In genomic region chr11:102429551-102429950, GRCm38 (mm10) we compare ENCODE assay signal across 8 mouse cellular contexts. TPM values are rescaled to one million over a fixed set of nuclear protein-coding genes. Genes with fewer than 3 reads are reported as not detected.
DNase-seq lines count a peak whose midpoint lies in the region; ATAC-seq and TF ChIP-seq lines count a peak whose summit lies in the region.

No protein-coding gene starts in this region.

- no peaks in the 10 kb centered on the region for H3K27me3 ChIP-seq in embryonic facial prominence, embryonic 15.5 days
- no peaks in the 10 kb centered on the region for H3K27me3 ChIP-seq in limb, embryonic 10.5 days (ENCODE audit: low read depth, poor library complexity, severe bottlenecking)
- H3K27me3 ChIP-seq in neural tube, embryonic 13.5 days: no peaks in the 10 kb centered on the region

- no peak for TF ChIP-seq CTCF in layer of hippocampus, adult 2 months (conservative IDR thresholded peaks at IDR 0.05)

- no peaks in the 10 kb centered on the region for H3K9me3 ChIP-seq in embryonic facial prominence, embryonic 15.5 days (replicated peaks)
- no peaks in the 10 kb centered on the region for H3K9me3 ChIP-seq in limb, embryonic 10.5 days (replicated peaks)
- no peaks in the 10 kb centered on the region for H3K9me3 ChIP-seq in neural tube, embryonic 13.5 days

- H3K4me3 ChIP-seq in layer of hippocampus, adult 2 months: peak overlapping the region; percentile 78
- peak overlapping the region; percentile 78 for H3K4me3 ChIP-seq in embryonic facial prominence, embryonic 15.5 days (replicated peaks)
- H3K4me3 ChIP-seq in limb, embryonic 10.5 days: peak overlapping the region; percentile 73
- H3K4me3 ChIP-seq in neural tube, embryonic 13.5 days: peak overlapping the region; percentile 67

- peak overlapping the region; percentile 72 for H3K27ac ChIP-seq in layer of hippocampus, adult 2 months
- H3K27ac ChIP-seq in embryonic facial prominence, embryonic 15.5 days (replicated peaks): 0 out of 2 replicates have a peak overlapping the region, but pooled peaks have one; percentile 48
- H3K27ac ChIP-seq in limb, embryonic 10.5 days: peak overlapping the region; percentile 83
- peak overlapping the region; percentile 53; the same call in 1 of the 2 replicates for H3K27ac ChIP-seq in neural tube, embryonic 13.5 days (replicated peaks)

- H3K4me1 ChIP-seq in embryonic facial prominence, embryonic 15.5 days: peaks cover 33% of the 10 kb centered on the region
- H3K4me1 ChIP-seq in limb, embryonic 10.5 days: peaks cover 37% of the 10 kb centered on the region
- H3K4me1 ChIP-seq in neural tube, embryonic 13.5 days (replicated peaks): peaks cover 33% of the 10 kb centered on the region

- ATAC-seq in embryonic facial prominence, embryonic 15.5 days (ENCODE audit: insufficient number of reproducible peaks, low FRiP score, low TSS enrichment, low read depth): no peak
- ATAC-seq in neural tube, embryonic 13.5 days (ENCODE audit: low read depth): no peak

- 0 out of 2 replicates have a peak overlapping the region, but pooled peaks have one; percentile 39 for H3K9ac ChIP-seq in embryonic facial prominence, embryonic 15.5 days
- H3K9ac ChIP-seq in neural tube, embryonic 13.5 days: peak overlapping the region; percentile 72

- peak overlapping the region; percentile 94 for H3K4me2 ChIP-seq in embryonic facial prominence, embryonic 15.5 days (replicated peaks)
- peak overlapping the region; percentile 98 for H3K4me2 ChIP-seq in neural tube, embryonic 13.5 days

- DNase-seq in layer of hippocampus, adult 2 months (ENCODE audit: low spot score in 2 of 2): no peak
- DNase-seq in layer of hippocampus, postnatal 14 days (ENCODE audit: low spot score in 2 of 2): no peak
- no peak for DNase-seq in limb, embryonic 10.5 days (ENCODE audit: low spot score)
- DNase-seq in thymus, postnatal 0 days (ENCODE audit: low spot score): no peak
- no peak for DNase-seq in spleen, postnatal 4 days (ENCODE audit: low spot score in 2 of 2)
- DNase-seq in thymus, postnatal 10 days (ENCODE audit: low spot score in 2 of 2): no peak

- WGBS in embryonic facial prominence, embryonic 15.5 days: 38% methylated on average over 3 of the region's 3 CpGs
- WGBS in limb, embryonic 10.5 days: 45% methylated on average over 3 of the region's 3 CpGs
- WGBS in neural tube, embryonic 13.5 days: 48% methylated on average over 3 of the region's 3 CpGs

- H3K36me3 ChIP-seq in embryonic facial prominence, embryonic 15.5 days: 0 out of 2 replicates have a peak, but pooled peaks cover 3% of the 10 kb centered on the region
- peaks cover 17% of the 10 kb centered on the region for H3K36me3 ChIP-seq in limb, embryonic 10.5 days
- peaks cover 15% of the 10 kb centered on the region for H3K36me3 ChIP-seq in neural tube, embryonic 13.5 days

RNA-seq across cellular contexts. Expression of gene Grn, which starts 0.6 kb away (rescaled TPM):
- total RNA-seq in layer of hippocampus, adult 2 months (2021): 10 to 100 TPM; 60.6 to 66.4 TPM
- 10 to 100 TPM; 82.3 to 87.4 TPM for total RNA-seq in layer of hippocampus, postnatal 14 days (2021)
- polyA plus RNA-seq in embryonic facial prominence, embryonic 15.5 days (2015; fragmentation: Nextera tagmentation; extraction: Ambion mirVana): 196 and 199 TPM in 2 replicates
- polyA plus RNA-seq in limb, embryonic 10.5 days (2016; fragmentation: Nextera tagmentation; extraction: Ambion mirVana): 78.5 and 93.2 TPM in 2 replicates
- 83.3 and 88.6 TPM in 2 replicates for polyA plus RNA-seq in neural tube, embryonic 13.5 days (2015; fragmentation: Nextera tagmentation; extraction: Ambion mirVana)
- polyA plus RNA-seq in thymus, postnatal 0 days (2015; fragmentation: Nextera tagmentation; extraction: Ambion mirVana): 86.4 and 90.6 TPM in 2 replicates

RNA-seq across cellular contexts. Expression of gene Fam171a2, which starts 17.9 kb away (rescaled TPM):
- total RNA-seq in layer of hippocampus, adult 2 months (2021): 100 to 1,000 TPM in 1 of 2 experiments, 10 to 100 TPM in 1; 92.5 to 102 TPM
- 10 to 100 TPM; 86.0 to 97.5 TPM for total RNA-seq in layer of hippocampus, postnatal 14 days (2021)
- 8.5 and 9.7 TPM in 2 replicates for polyA plus RNA-seq in embryonic facial prominence, embryonic 15.5 days (2015; fragmentation: Nextera tagmentation; extraction: Ambion mirVana)
- 3.7 and 4.2 TPM in 2 replicates for polyA plus RNA-seq in limb, embryonic 10.5 days (2016; fragmentation: Nextera tagmentation; extraction: Ambion mirVana)
- polyA plus RNA-seq in neural tube, embryonic 13.5 days (2015; fragmentation: Nextera tagmentation; extraction: Ambion mirVana): 20.3 and 21.6 TPM in 2 replicates
- 0.42 and 0.79 TPM in 2 replicates for polyA plus RNA-seq in thymus, postnatal 0 days (2015; fragmentation: Nextera tagmentation; extraction: Ambion mirVana)

RNA-seq across cellular contexts. Expression of gene Slc25a39, which starts 21.8 kb away (rescaled TPM):
- total RNA-seq in layer of hippocampus, adult 2 months (2021): 10 to 100 TPM; 62.5 to 62.6 TPM
- 10 to 100 TPM; 75.6 to 81.8 TPM for total RNA-seq in layer of hippocampus, postnatal 14 days (2021)
- 197 and 199 TPM in 2 replicates for polyA plus RNA-seq in embryonic facial prominence, embryonic 15.5 days (2015; fragmentation: Nextera tagmentation; extraction: Ambion mirVana)
- 209 and 242 TPM in 2 replicates for polyA plus RNA-seq in limb, embryonic 10.5 days (2016; fragmentation: Nextera tagmentation; extraction: Ambion mirVana)
- 154 TPM in 2 replicates for polyA plus RNA-seq in neural tube, embryonic 13.5 days (2015; fragmentation: Nextera tagmentation; extraction: Ambion mirVana)
- 97.8 and 107 TPM in 2 replicates for polyA plus RNA-seq in thymus, postnatal 0 days (2015; fragmentation: Nextera tagmentation; extraction: Ambion mirVana)

RNA-seq across cellular contexts. Expression of gene Rundc3a, which starts 36.3 kb away (rescaled TPM):
- 100 to 1,000 TPM; 482 to 488 TPM for total RNA-seq in layer of hippocampus, adult 2 months (2021)
- 100 to 1,000 TPM; 413 to 422 TPM for total RNA-seq in layer of hippocampus, postnatal 14 days (2021)
- 7.5 and 8.3 TPM in 2 replicates for polyA plus RNA-seq in embryonic facial prominence, embryonic 15.5 days (2015; fragmentation: Nextera tagmentation; extraction: Ambion mirVana)
- 1.2 and 1.3 TPM in 2 replicates for polyA plus RNA-seq in limb, embryonic 10.5 days (2016; fragmentation: Nextera tagmentation; extraction: Ambion mirVana)
- polyA plus RNA-seq in neural tube, embryonic 13.5 days (2015; fragmentation: Nextera tagmentation; extraction: Ambion mirVana): 156 and 161 TPM in 2 replicates
- 1.1 and 1.4 TPM in 2 replicates for polyA plus RNA-seq in thymus, postnatal 0 days (2015; fragmentation: Nextera tagmentation; extraction: Ambion mirVana)

RNA-seq across cellular contexts. Expression of gene Itga2b, which starts 40.4 kb away (rescaled TPM):
- 1 to 10 TPM; 2.3 to 3.5 TPM for total RNA-seq in layer of hippocampus, adult 2 months (2021)
- 1 to 10 TPM; 2.3 to 2.7 TPM for total RNA-seq in layer of hippocampus, postnatal 14 days (2021)
- polyA plus RNA-seq in embryonic facial prominence, embryonic 15.5 days (2015; fragmentation: Nextera tagmentation; extraction: Ambion mirVana): 9.1 and 9.5 TPM in 2 replicates
- polyA plus RNA-seq in limb, embryonic 10.5 days (2016; fragmentation: Nextera tagmentation; extraction: Ambion mirVana): 4.6 and 5.3 TPM in 2 replicates
- 5.7 and 6.2 TPM in 2 replicates for polyA plus RNA-seq in neural tube, embryonic 13.5 days (2015; fragmentation: Nextera tagmentation; extraction: Ambion mirVana)
- polyA plus RNA-seq in thymus, postnatal 0 days (2015; fragmentation: Nextera tagmentation; extraction: Ambion mirVana): 1.9 and 2.5 TPM in 2 replicates
